Mouse (Mus musculus): ENCODE measurements around the gene Fbxl21. TPM values are rescaled to one million over a fixed set of nuclear protein-coding genes. Genes with fewer than 3 reads are reported as not detected.
A peak's percentile ranks its signal among the peaks of the same experiment; 100 is the strongest.

Fbxl21 gene
- polyA plus RNA-seq, 1 experiment from 2014 or later: 0.92 TPM

DNA sequence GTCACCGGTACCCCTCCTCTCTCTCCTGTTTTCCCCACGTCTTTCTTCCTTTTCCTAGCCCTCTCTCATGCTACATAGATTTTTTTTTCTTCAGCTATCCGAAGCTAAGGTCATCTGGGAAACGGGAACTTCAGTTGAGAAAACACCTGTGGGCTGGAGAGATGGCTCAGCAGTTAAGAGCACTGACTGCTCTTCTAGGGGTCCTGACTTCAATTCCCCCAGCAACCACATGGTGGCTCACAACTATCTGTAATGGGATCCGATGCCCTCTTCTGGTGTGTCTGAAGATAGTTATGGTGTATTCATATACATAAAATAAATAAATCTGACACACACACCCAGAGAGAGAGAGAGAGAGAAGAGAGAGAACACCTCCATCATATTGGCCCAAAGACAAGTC, 13.3 kb downstream of the Fbxl21 start:
- no peak for ATAC-seq (replicated peaks; ENCODE audit: insufficient number of reproducible peaks, insufficient read depth, low FRiP score, low read depth)
- H3K27me3 ChIP-seq: no peaks in the 10 kb centered on the region
- no peak overlapping the region for H3K4me3 ChIP-seq
- H3K9me3 ChIP-seq (replicated peaks): no peaks in the 10 kb centered on the region
- no peaks in the 10 kb centered on the region for H3K4me1 ChIP-seq (replicated peaks)
- H3K9ac ChIP-seq: no peak overlapping the region
- H3K27ac ChIP-seq: no peak overlapping the region
- no peak overlapping the region for H3K4me2 ChIP-seq
- no peaks in the 10 kb centered on the region for H3K36me3 ChIP-seq
- 77% methylated on average over 5 of the region's 5 CpGs for WGBS

DNA sequence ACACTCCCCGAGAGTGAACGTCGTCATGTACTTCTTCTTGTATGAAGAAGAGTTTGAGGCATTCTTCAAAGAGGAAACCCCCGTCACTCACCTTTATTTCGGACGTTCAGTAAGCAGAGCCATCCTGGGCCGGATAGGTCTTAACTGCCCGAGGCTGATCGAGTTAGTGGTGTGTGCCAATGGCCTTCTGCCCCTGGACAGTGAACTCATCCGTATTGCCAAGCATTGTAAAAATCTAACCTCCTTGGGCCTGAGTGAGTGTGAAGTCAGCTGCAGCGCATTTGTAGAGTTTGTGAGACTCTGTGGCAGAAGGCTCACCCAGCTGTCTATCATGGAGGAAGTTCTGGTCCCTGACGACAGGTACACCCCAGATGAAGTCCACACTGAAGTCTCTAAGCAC, 14.8 kb downstream of the Fbxl21 start:
- no peaks in the 10 kb centered on the region for H3K9me3 ChIP-seq (replicated peaks)
- H3K27ac ChIP-seq: no peak overlapping the region
- ATAC-seq (replicated peaks; ENCODE audit: insufficient number of reproducible peaks, insufficient read depth, low FRiP score, low read depth): no peak
- no peaks in the 10 kb centered on the region for H3K4me1 ChIP-seq (replicated peaks)
- no peaks in the 10 kb centered on the region for H3K36me3 ChIP-seq
- H3K4me3 ChIP-seq: no peak overlapping the region
- no peak overlapping the region for H3K9ac ChIP-seq
- 87% methylated on average over 12 of the region's 12 CpGs for WGBS
- H3K4me2 ChIP-seq: no peak overlapping the region
- no peaks in the 10 kb centered on the region for H3K27me3 ChIP-seq

DNA sequence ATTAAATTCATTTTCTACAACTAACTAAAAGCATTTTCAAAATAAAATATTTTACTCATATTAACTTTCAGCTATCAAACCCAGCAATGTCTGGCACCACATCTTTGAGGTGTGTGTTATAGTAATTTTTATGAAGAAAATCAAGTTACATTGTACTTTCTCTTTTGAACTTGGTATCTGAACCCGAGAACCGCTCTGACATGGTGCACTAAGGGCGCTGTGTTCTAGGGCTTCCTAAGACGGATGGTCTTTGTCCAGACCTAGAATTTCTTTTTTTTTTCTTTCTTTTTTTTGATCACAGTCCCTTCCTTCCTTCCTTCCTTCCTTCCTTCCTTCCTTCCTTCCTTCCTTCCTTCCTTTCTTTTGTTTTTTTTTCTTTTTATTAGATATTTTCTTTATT, 17.6 kb downstream of the Fbxl21 start:
- Histone ChIP-seq H3K4me2 (no peak overlapping the region), H3K9ac (no peak overlapping the region), H3K27ac (no peak overlapping the region), H3K4me3 (no peak overlapping the region), H3K36me3 (no peaks in the 10 kb centered on the region), H3K9me3 (replicated peaks) (no peaks in the 10 kb centered on the region), H3K27me3 (no peaks in the 10 kb centered on the region), H3K4me1 (replicated peaks) (no peaks in the 10 kb centered on the region)
- ATAC-seq (replicated peaks; ENCODE audit: insufficient number of reproducible peaks, insufficient read depth, low FRiP score, low read depth): no peak
- WGBS: 88% methylated on average over 4 of the region's 4 CpGs

DNA sequence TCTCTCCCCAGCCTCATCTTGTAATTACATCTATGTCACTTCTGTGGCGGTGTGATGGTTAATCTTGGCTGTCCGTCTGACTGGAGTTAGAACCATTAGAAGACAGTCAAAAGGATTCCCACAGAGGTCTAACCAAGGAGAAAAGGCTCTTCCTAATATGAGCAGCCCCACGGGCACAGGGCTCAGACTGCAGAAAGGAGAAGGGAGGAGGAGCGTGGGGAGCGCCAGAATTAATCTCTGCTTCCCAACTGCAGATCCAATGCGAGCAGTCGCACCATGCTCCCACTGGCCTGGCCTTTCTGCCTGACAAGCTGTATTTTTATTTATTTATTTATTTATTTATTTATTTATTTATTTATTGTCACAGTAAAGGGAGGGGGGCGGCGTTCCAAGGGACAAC, 21.5 kb downstream of the Fbxl21 start:
- Histone ChIP-seq H3K4me2 (no peak overlapping the region), H3K9me3 (replicated peaks) (no peaks in the 10 kb centered on the region), H3K4me1 (replicated peaks) (no peaks in the 10 kb centered on the region), H3K27ac (no peak overlapping the region), H3K9ac (no peak overlapping the region), H3K36me3 (no peaks in the 10 kb centered on the region), H3K27me3 (no peaks in the 10 kb centered on the region), H3K4me3 (no peak overlapping the region)
- ATAC-seq (replicated peaks; ENCODE audit: insufficient number of reproducible peaks, insufficient read depth, low FRiP score, low read depth): no peak
- 82% methylated on average over 9 of the region's 9 CpGs for whole genome bisulfite sequencing

DNA sequence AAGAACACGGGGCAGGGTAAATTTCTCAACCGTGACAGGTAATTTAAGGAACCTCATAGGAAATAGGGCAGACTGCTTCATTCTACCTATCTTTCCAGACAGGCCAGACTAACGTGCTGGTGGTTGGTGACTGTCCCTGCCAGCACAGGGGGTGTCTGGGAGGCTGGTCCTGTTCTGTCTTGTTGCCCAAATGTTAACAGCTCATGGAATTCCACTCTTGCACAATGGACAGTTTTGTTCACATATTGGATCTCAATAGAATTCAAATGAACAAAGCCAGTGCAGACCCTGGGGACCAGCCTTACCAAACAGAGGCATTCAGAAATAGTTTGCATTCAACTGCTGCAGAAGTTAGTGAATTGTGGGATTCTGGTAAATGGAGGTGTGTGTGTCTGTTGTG, 22.7 kb downstream of the Fbxl21 start:
- H3K4me3 ChIP-seq: no peak overlapping the region
- H3K27ac ChIP-seq: no peak overlapping the region
- H3K9ac ChIP-seq: no peak overlapping the region
- no peak overlapping the region for H3K4me2 ChIP-seq
- ATAC-seq (replicated peaks; ENCODE audit: insufficient number of reproducible peaks, insufficient read depth, low FRiP score, low read depth): no peak
- H3K36me3 ChIP-seq: no peaks in the 10 kb centered on the region
- H3K27me3 ChIP-seq: no peaks in the 10 kb centered on the region
- 71% methylated on average over 3 of the region's 3 CpGs for WGBS
- no peaks in the 10 kb centered on the region for H3K9me3 ChIP-seq (replicated peaks)
- H3K4me1 ChIP-seq (replicated peaks): peaks cover 7% of the 10 kb centered on the region

DNA sequence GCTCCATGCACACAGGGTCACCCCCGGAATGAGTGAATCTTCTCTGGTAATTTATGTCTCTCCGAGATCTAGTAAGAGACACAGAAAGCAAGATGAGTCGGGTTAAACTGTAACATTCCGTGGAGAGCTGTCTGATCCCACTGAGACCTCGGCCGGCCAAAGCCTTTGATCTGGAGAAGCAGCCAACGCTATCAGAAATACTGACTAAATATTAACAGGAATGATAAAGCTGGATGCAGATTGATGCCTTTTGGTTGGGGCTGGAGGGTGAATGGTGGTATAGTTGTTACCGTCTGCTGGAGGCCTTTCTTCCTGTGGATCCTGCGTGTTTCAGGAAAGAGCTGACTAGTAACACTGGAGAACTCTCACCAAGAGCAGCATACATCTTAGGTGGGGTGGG, 26.1 kb downstream of the Fbxl21 start, which contains the start of gene Lect2:
TSS of gene Lect2 (minus strand) at position 102 of the 400 bp plus-strand sequence.
- H3K27me3 ChIP-seq: no peaks in the 10 kb centered on the region
- no peak for ATAC-seq (replicated peaks; ENCODE audit: insufficient number of reproducible peaks, insufficient read depth, low FRiP score, low read depth)
- H3K4me1 ChIP-seq (replicated peaks): peaks cover 19% of the 10 kb centered on the region
- no peak within 1 kb of the TSS for H3K9ac ChIP-seq
- H3K36me3 ChIP-seq: no peaks in the 10 kb centered on the region
- WGBS: 69% methylated on average over 9 of the region's 9 CpGs
- no peak within 1 kb of the TSS for H3K4me3 ChIP-seq
- no peak within 1 kb of the TSS; the same call in 1 of the 2 replicates for H3K27ac ChIP-seq
- H3K9me3 ChIP-seq (replicated peaks): no peaks in the 10 kb centered on the region
- no peak within 1 kb of the TSS for H3K4me2 ChIP-seq

DNA sequence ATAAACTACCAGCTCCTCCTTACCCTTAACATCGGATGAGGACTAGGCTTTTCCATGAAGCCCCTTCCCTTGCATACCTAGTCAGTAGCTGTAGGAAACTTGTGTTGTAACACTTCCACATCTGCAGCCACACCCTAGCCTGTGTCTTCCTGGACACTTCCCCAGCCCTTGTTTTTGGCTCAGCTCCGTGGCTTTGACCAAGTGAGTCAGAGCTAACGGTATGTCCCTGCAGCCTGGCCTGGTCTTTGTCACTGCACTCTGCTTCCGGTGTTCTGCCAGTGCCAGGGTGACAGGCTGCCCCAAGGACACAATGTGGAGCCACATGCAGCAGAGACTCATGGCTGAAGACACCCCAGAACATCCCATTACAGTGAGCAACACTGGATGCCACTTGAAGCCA, 27.1 kb downstream of the Fbxl21 start:
- Histone ChIP-seq H3K9ac (no peak overlapping the region), H3K27me3 (no peaks in the 10 kb centered on the region), H3K36me3 (no peaks in the 10 kb centered on the region), H3K4me3 (no peak overlapping the region), H3K4me2 (no peak overlapping the region), H3K4me1 (replicated peaks) (peaks cover 24% of the 10 kb centered on the region), H3K9me3 (replicated peaks) (no peaks in the 10 kb centered on the region), H3K27ac (peak overlapping the region; percentile 5; the same call in 1 of the 2 replicates)
- ATAC-seq (replicated peaks; ENCODE audit: insufficient number of reproducible peaks, insufficient read depth, low FRiP score, low read depth): peak; percentile 41; the same call in 1 of the 2 replicates
- 34% methylated on average over 4 of the region's 4 CpGs for WGBS

DNA sequence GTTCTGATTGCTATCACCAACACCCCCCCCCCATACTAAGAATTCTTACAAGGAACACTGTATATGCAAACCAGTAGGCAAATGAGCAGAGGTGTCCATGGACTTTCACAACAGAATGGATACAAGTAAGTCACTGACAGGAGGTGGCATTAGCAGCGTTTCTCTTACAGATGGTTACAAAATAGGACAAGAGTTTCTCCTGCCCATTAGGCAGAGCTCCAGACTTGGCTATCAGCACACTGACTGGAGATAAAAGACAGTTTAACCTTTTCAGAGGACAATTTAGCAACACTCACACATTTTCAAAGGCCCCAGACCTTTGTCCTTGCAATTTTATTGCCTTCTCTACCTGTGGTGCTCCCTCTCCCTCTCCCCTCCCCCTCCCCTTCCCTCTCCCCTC, 28.3 kb downstream of the Fbxl21 start:
- 9% methylated on average over 1 of the region's 1 CpGs for WGBS
- ATAC-seq (replicated peaks; ENCODE audit: insufficient number of reproducible peaks, insufficient read depth, low FRiP score, low read depth): no peak
- no peak overlapping the region for H3K4me2 ChIP-seq

DNA sequence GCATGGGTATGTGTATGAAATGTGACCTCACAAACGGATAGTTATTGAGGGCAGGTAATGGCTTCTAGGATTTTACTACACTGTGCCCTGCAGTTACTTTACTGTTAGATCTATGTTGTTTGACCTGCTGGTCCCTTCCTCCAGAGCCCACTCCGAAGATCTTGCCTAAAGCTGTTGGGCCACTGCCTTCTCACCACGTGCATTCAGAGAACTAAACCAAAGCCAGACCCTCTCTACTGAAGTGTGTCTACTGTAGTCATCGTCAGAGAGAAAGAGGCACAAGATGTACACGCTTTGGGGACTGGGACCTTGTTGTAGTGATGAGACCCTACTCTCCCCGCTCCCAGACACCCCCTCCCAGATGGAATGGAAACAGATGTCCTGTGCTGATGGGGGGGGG, 29.4 kb downstream of the Fbxl21 start:
- Histone ChIP-seq H3K27ac (no peak overlapping the region), H3K9me3 (replicated peaks) (no peaks in the 10 kb centered on the region), H3K27me3 (no peaks in the 10 kb centered on the region), H3K36me3 (no peaks in the 10 kb centered on the region), H3K4me2 (no peak overlapping the region), H3K4me1 (replicated peaks) (peaks cover 29% of the 10 kb centered on the region), H3K4me3 (no peak overlapping the region), H3K9ac (no peak overlapping the region)
- no peak for ATAC-seq (replicated peaks; ENCODE audit: insufficient number of reproducible peaks, insufficient read depth, low FRiP score, low read depth)
- 74% methylated on average over 6 of the region's 6 CpGs for WGBS

More for the DNA sequence above, 28.3 kb downstream of the Fbxl21 start:
- no peaks in the 10 kb centered on the region for H3K27me3 ChIP-seq
- no peaks in the 10 kb centered on the region for H3K36me3 ChIP-seq
- H3K4me1 ChIP-seq (replicated peaks): peaks cover 24% of the 10 kb centered on the region
- H3K27ac ChIP-seq: no peak overlapping the region
- H3K9ac ChIP-seq: no peak overlapping the region
- H3K9me3 ChIP-seq (replicated peaks): no peaks in the 10 kb centered on the region
- no peak overlapping the region for H3K4me3 ChIP-seq

DNA sequence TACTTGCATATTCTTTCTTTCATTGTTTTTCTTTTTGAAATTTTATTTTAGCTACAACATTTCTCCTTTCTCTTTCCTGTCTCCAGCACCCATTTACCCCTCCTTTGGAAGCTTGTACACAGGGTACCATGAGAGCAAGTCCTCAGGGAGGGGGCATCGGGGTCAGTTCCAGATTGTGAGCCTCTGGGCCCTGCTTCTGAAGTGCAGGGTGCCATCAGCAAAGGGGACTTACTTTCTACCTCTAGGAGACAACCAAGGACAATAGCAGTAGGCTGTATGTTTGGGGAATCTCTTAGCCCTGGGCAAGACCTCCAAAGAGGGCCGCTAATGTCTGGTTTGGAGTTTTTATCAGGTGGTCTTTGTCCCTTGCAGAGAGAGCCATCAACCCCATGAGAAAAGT, 31.7 kb downstream of the Fbxl21 start:
- peaks cover 29% of the 10 kb centered on the region for H3K4me1 ChIP-seq (replicated peaks)
- WGBS: 50% methylated on average over 2 of the region's 2 CpGs
- no peak for ATAC-seq (replicated peaks; ENCODE audit: insufficient number of reproducible peaks, insufficient read depth, low FRiP score, low read depth)
- no peaks in the 10 kb centered on the region for H3K9me3 ChIP-seq (replicated peaks)
- no peaks in the 10 kb centered on the region for H3K27me3 ChIP-seq
- no peak overlapping the region for H3K4me3 ChIP-seq
- no peaks in the 10 kb centered on the region for H3K36me3 ChIP-seq
- H3K27ac ChIP-seq: no peak overlapping the region
- no peak overlapping the region for H3K9ac ChIP-seq
- no peak overlapping the region for H3K4me2 ChIP-seq

DNA sequence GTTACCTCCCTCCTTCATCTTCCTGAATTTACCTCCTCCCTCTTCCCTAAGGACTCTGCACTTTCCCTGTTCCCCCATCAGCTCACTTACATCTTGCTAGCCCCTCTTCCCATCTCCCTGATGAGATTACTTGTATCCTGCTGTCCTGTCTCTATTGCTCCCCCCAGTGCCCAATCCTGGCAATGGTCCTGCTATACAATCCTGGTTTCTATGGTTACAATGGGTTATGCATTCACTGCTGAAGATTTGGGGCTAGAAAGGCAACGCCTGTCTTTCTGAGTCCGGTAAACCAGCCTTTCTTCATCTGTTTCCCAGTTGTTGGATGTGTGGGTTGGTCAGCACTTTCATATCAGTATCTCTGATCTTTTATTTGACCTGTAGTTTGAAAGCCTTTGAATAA, 32.1 kb downstream of the Fbxl21 start:
- Histone ChIP-seq H3K4me1 (replicated peaks) (peaks cover 27% of the 10 kb centered on the region), H3K4me3 (no peak overlapping the region), H3K9me3 (replicated peaks) (no peaks in the 10 kb centered on the region), H3K27ac (no peak overlapping the region), H3K4me2 (no peak overlapping the region), H3K9ac (no peak overlapping the region), H3K27me3 (no peaks in the 10 kb centered on the region), H3K36me3 (no peaks in the 10 kb centered on the region)
- no peak for ATAC-seq (replicated peaks; ENCODE audit: insufficient number of reproducible peaks, insufficient read depth, low FRiP score, low read depth)
- 28% methylated on average over 2 of the region's 2 CpGs for WGBS

DNA sequence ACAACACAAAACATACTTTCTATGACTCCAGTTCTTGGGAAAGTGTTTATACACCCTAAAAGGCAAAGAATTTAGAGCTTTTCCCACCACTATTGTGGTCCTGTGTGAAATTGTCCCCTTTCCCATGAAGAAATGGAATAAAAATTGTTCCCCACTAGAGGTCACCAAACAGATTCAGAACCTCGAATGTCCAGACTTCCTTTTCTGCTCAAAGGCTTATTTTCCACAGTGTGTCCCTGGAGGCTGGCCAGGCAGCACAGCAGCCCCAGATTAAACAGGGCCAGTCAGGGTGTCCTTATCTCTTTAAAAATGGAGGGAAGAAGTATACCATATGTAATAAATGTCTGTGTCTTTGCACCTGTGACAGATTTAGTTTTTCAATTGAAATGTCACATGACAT, 33.7 kb downstream of the Fbxl21 start:
- no peak overlapping the region for H3K4me2 ChIP-seq
- no peak overlapping the region for H3K9ac ChIP-seq
- no peaks in the 10 kb centered on the region for H3K36me3 ChIP-seq
- no peaks in the 10 kb centered on the region for H3K27me3 ChIP-seq
- H3K27ac ChIP-seq: no peak overlapping the region
- no peak overlapping the region for H3K4me3 ChIP-seq
- H3K4me1 ChIP-seq (replicated peaks): peaks cover 19% of the 10 kb centered on the region
- no peaks in the 10 kb centered on the region for H3K9me3 ChIP-seq (replicated peaks)
- WGBS: 0% methylated on average over 1 of the region's 1 CpGs
- no peak for ATAC-seq (replicated peaks; ENCODE audit: insufficient number of reproducible peaks, insufficient read depth, low FRiP score, low read depth)

Data from heart, embryonic 15.5 days (tissue).